Mouse (Mus musculus) liver, adult 2 months (tissue): ENCODE measurements at regions not wholly inside any gene's neighbourhood (a gene's known extent, or its start where the extent isn't known, plus 50 kb on each side); places are given as distances from the start of the nearest gene placed in this dataset.
A peak's percentile ranks its signal among the peaks of the same experiment; 100 is the strongest.

ENCODE experiments used
- DNase-seq: peaks from one replicate; pipeline ENCODE4 v3.0.0-alpha.2; 2011; ENCODE audit warnings: low read depth, low spot score; ENCODE audit errors: extremely low read depth
- H3K27ac ChIP-seq: fragments of 200-500 bp; replicated peaks from 2 replicates; pipeline ENCODE4 v1.5.1; 2012; ENCODE audit warnings: low read depth, mild to moderate bottlenecking, control low read depth, inconsistent platforms, low read length; ENCODE audit not compliant: insufficient read depth
- H3K27me3 ChIP-seq: fragments of 200-500 bp; 2 replicates; pipeline ENCODE4 v1.6.1; 2012; ENCODE audit warnings: mild to moderate bottlenecking, moderate library complexity, low read length, inconsistent platforms; ENCODE audit not compliant: control insufficient read depth, insufficient read depth
- H3K36me3 ChIP-seq: fragments of 200-500 bp; 2 replicates; pipeline ENCODE4 v1.6.1; 2012; ENCODE audit warnings: low read length, inconsistent platforms; ENCODE audit not compliant: control insufficient read depth, insufficient read depth
- H3K4me1 ChIP-seq: fragments of 200-500 bp; 2 replicates; pipeline ENCODE4 v1.6.1; 2011; ENCODE audit warnings: low read length; ENCODE audit not compliant: control insufficient read depth, insufficient read depth
- H3K4me3 ChIP-seq: fragments of 200-500 bp; 2 replicates; pipeline ENCODE4 v1.5.1; 2011; ENCODE audit warnings: low read depth, mild to moderate bottlenecking, control low read depth, low read length, moderate library complexity; ENCODE audit not compliant: insufficient read depth
- H3K79me2 ChIP-seq: fragments of 200-500 bp; 2 replicates; pipeline ENCODE4 v1.6.1; 2012; ENCODE audit warnings: inconsistent platforms, mild to moderate bottlenecking, low read length, moderate library complexity; ENCODE audit not compliant: control insufficient read depth, insufficient read depth
- H3K9ac ChIP-seq: fragments of 200-500 bp; 2 replicates; pipeline ENCODE4 v1.6.1; 2012; ENCODE audit warnings: low read depth, mild to moderate bottlenecking, control low read depth, inconsistent platforms, low read length
- CTCF ChIP-seq: fragments of 200-500 bp; IDR thresholded peaks from 2 replicates; pipeline ENCODE4 v1.5.1; 2011; ENCODE audit warnings: low read depth, low read length, control low read depth
- POLR2A ChIP-seq: fragments of 200-500 bp; IDR thresholded peaks from 2 replicates; pipeline ENCODE4 v1.6.1; 2011; ENCODE audit warnings: low read length, control low read depth; ENCODE audit not compliant: insufficient read depth; ENCODE audit errors: extremely low read depth
- WGBS: fragments of 180-500 bp; shearing (Covaris S2); methylation state at CpG from one replicate; pipeline ENCODE4 v1.1.7; 2018; 5-methylcytosine and 5-hydroxymethylcytosine counted together

- Histone ChIP-seq H3K79me2 (no peaks in the 10 kb centered on the region), H3K4me1 (no peaks in the 10 kb centered on the region), H3K27me3 (no peaks in the 10 kb centered on the region), H3K27ac (no peak overlapping the region), H3K4me3 (no peak overlapping the region), H3K36me3 (no peaks in the 10 kb centered on the region), H3K9ac (no peak overlapping the region)
- WGBS, result 76% methylated on average over 9 of the region's 9 CpGs
- TF ChIP-seq CTCF (no peak), POLR2A (no peak)
- no peak for DNase-seq
Observed at GRCm38 (mm10) chr1:167945615-167946252, 256.7 kb downstream of the Lmx1a start.

GRCm38 (mm10) chr1:167947866-167948265, 258.8 kb downstream of the Lmx1a start:
- H3K79me2 ChIP-seq, result no peaks in the 10 kb centered on the region
- TF ChIP-seq CTCF, result no peak
- TF ChIP-seq POLR2A, result no peak
- no peaks in the 10 kb centered on the region for H3K36me3 ChIP-seq
- H3K4me1 ChIP-seq, result no peaks in the 10 kb centered on the region
- H3K27me3 ChIP-seq, result no peaks in the 10 kb centered on the region
- H3K27ac ChIP-seq, result no peak overlapping the region
- H3K9ac ChIP-seq, result no peak overlapping the region
- WGBS, result 49% methylated on average over 7 of the region's 7 CpGs
- no peak for DNase-seq
- H3K4me3 ChIP-seq, result no peak overlapping the region

- H3K36me3 ChIP-seq, result no peaks in the 10 kb centered on the region
- H3K4me3 ChIP-seq, result no peak overlapping the region
- no peaks in the 10 kb centered on the region for H3K4me1 ChIP-seq
- H3K27me3 ChIP-seq, result no peaks in the 10 kb centered on the region
- TF ChIP-seq CTCF (no peak), POLR2A (no peak)
- H3K9ac ChIP-seq, result no peak overlapping the region
- no peak for DNase-seq
- no peaks in the 10 kb centered on the region for H3K79me2 ChIP-seq
- no peak overlapping the region for H3K27ac ChIP-seq
Observed at GRCm38 (mm10) chr1:167951717-167952116, 262.7 kb downstream of the Lmx1a start.

GRCm38 (mm10) chr1:167958531-167958930, 269.5 kb downstream of the Lmx1a start:
- H3K79me2 ChIP-seq, result no peaks in the 10 kb centered on the region
- H3K27ac ChIP-seq, result no peak overlapping the region
- H3K9ac ChIP-seq, result no peak overlapping the region
- no peaks in the 10 kb centered on the region for H3K27me3 ChIP-seq
- DNase-seq, result peak; percentile 5
- WGBS, result 87% methylated on average over 6 of the region's 6 CpGs
- H3K4me1 ChIP-seq, result no peaks in the 10 kb centered on the region
- no peak for TF ChIP-seq CTCF
- no peak for TF ChIP-seq POLR2A
- no peaks in the 10 kb centered on the region for H3K36me3 ChIP-seq
- no peak overlapping the region for H3K4me3 ChIP-seq

GRCm38 (mm10) chr1:167969545-167969944, 280.5 kb downstream of the Lmx1a start:
- 88% methylated on average over 3 of the region's 3 CpGs for WGBS
- no peak for TF ChIP-seq CTCF
- TF ChIP-seq POLR2A, result no peak
- H3K27me3 ChIP-seq, result no peaks in the 10 kb centered on the region

GRCm38 (mm10) chr1:167969985-167970384, 280.9 kb downstream of the Lmx1a start:
- Histone ChIP-seq H3K27ac (no peak overlapping the region), H3K4me1 (no peaks in the 10 kb centered on the region), H3K9ac (no peak overlapping the region), H3K79me2 (no peaks in the 10 kb centered on the region), H3K4me3 (no peak overlapping the region), H3K36me3 (no peaks in the 10 kb centered on the region), H3K27me3 (no peaks in the 10 kb centered on the region)
- TF ChIP-seq POLR2A, result no peak
- TF ChIP-seq CTCF, result no peak
- WGBS, result 79% methylated on average over 5 of the region's 5 CpGs
- DNase-seq, result no peak

More at GRCm38 (mm10) chr1:167969545-167969944, 280.5 kb downstream of the Lmx1a start:
- Histone ChIP-seq H3K4me1 (no peaks in the 10 kb centered on the region), H3K9ac (no peak overlapping the region), H3K36me3 (no peaks in the 10 kb centered on the region), H3K79me2 (no peaks in the 10 kb centered on the region), H3K4me3 (no peak overlapping the region), H3K27ac (no peak overlapping the region)
- no peak for DNase-seq
